In genomic region chr11:69126706-69127095, GRCm38 (mm10) we compare ENCODE assay signal across 9 mouse cellular contexts. TPM values are rescaled to one million over a fixed set of nuclear protein-coding genes. Genes with fewer than 3 reads are reported as not detected.
A peak's percentile ranks its signal among the peaks of the same experiment; 100 is the strongest.
DNase-seq lines count a peak whose midpoint lies in the region; ATAC-seq and TF ChIP-seq lines count a peak whose summit lies in the region.
"Had no signal": no experiment of that assay in that cellular context is flagged by ENCODE, and none has a peak within 500 bp of the region (broad histone marks: within the 10 kb centered on the region; RNA-seq: fewer than 3 reads in every experiment).

No protein-coding gene starts in this region.

- H3K4me2 ChIP-seq in lung, embryonic 14.5 days: peak overlapping the region; percentile 77
- peak overlapping the region; percentile 85 for H3K4me2 ChIP-seq in neural tube, embryonic 15.5 days

- TF ChIP-seq CTCF in lung, embryonic 14.5 days (IDR thresholded peaks at IDR 0.05; ENCODE audit: low read depth): no peak

- no peaks in the 10 kb centered on the region for H3K9me3 ChIP-seq in lung, embryonic 14.5 days (ENCODE audit: low read depth, low read length)
- H3K9me3 ChIP-seq in forebrain, embryonic 10.5 days: no peaks in the 10 kb centered on the region
- H3K9me3 ChIP-seq in limb, embryonic 10.5 days (replicated peaks): no peaks in the 10 kb centered on the region
- no peaks in the 10 kb centered on the region for H3K9me3 ChIP-seq in neural tube, embryonic 15.5 days (replicated peaks)

- H3K4me1 ChIP-seq in lung, embryonic 14.5 days (ENCODE audit: insufficient read depth): peaks cover 6% of the 10 kb centered on the region
- H3K4me1 ChIP-seq in forebrain, embryonic 10.5 days: peaks cover 31% of the 10 kb centered on the region
- H3K4me1 ChIP-seq in limb, embryonic 10.5 days: peaks cover 34% of the 10 kb centered on the region
- H3K4me1 ChIP-seq in neural tube, embryonic 15.5 days: peaks cover 23% of the 10 kb centered on the region

- no peak for ATAC-seq in lung, embryonic 14.5 days (ENCODE audit: insufficient read depth)
- no peak for ATAC-seq in neural tube, embryonic 15.5 days (ENCODE audit: low FRiP score)
- ATAC-seq: inflammation-experienced regulatory T-cells, adult 6 months had no signal

- no peaks in the 10 kb centered on the region for H3K36me3 ChIP-seq in lung, embryonic 14.5 days (ENCODE audit: insufficient read depth)
- H3K36me3 ChIP-seq in forebrain, embryonic 10.5 days (replicated peaks): no peaks in the 10 kb centered on the region
- no peaks in the 10 kb centered on the region for H3K36me3 ChIP-seq in limb, embryonic 10.5 days
- no peaks in the 10 kb centered on the region for H3K36me3 ChIP-seq in neural tube, embryonic 15.5 days

- no peak for DNase-seq in lung, embryonic 14.5 days
- no peak for DNase-seq in lung, adult 18-20 months
- no peak for DNase-seq in forebrain, embryonic 10.5 days (ENCODE audit: extremely low spot score, low spot score)
- no peak for DNase-seq in limb, embryonic 10.5 days (ENCODE audit: low spot score)
- no peak for DNase-seq in layer of hippocampus, adult 11-12 months (ENCODE audit: low spot score)
- no peak for DNase-seq in thymus, postnatal 4 days
- DNase-seq: lung, postnatal 36 days had no signal

- no peaks in the 10 kb centered on the region for H3K27me3 ChIP-seq in lung, embryonic 14.5 days (ENCODE audit: insufficient read depth, low read length)
- peaks cover 49% of the 10 kb centered on the region for H3K27me3 ChIP-seq in forebrain, embryonic 10.5 days (ENCODE audit: poor library complexity, severe bottlenecking)
- H3K27me3 ChIP-seq in limb, embryonic 10.5 days (ENCODE audit: low read depth, poor library complexity, severe bottlenecking): peaks cover 30% of the 10 kb centered on the region
- H3K27me3 ChIP-seq in neural tube, embryonic 15.5 days (replicated peaks): peaks cover 8% of the 10 kb centered on the region; the same call in 1 of the 2 replicates

- 51% methylated on average over 2 of the region's 2 CpGs for WGBS in lung, embryonic 14.5 days
- WGBS in forebrain, embryonic 10.5 days: 53% methylated on average over 2 of the region's 2 CpGs
- 43% methylated on average over 2 of the region's 2 CpGs for WGBS in limb, embryonic 10.5 days
- WGBS in neural tube, embryonic 15.5 days: 50% methylated on average over 2 of the region's 2 CpGs

- no peak overlapping the region for H3K27ac ChIP-seq in lung, embryonic 14.5 days (ENCODE audit: low read depth)
- H3K27ac ChIP-seq in forebrain, embryonic 10.5 days: no peak overlapping the region
- no peak overlapping the region for H3K27ac ChIP-seq in limb, embryonic 10.5 days
- 0 out of 2 replicates have a peak overlapping the region, but pooled peaks have one; percentile 85 for H3K27ac ChIP-seq in neural tube, embryonic 15.5 days (replicated peaks)

- H3K9ac ChIP-seq in lung, embryonic 14.5 days: peak overlapping the region; percentile 54
- peak overlapping the region; percentile 55; the same call in 1 of the 2 replicates for H3K9ac ChIP-seq in neural tube, embryonic 15.5 days (replicated peaks)

- H3K4me3 ChIP-seq in lung, embryonic 14.5 days (ENCODE audit: low read depth, low read length): peak overlapping the region; percentile 61
- peak overlapping the region; percentile 84 for H3K4me3 ChIP-seq in forebrain, embryonic 10.5 days
- peak overlapping the region; percentile 88 for H3K4me3 ChIP-seq in limb, embryonic 10.5 days
- peak overlapping the region; percentile 59 for H3K4me3 ChIP-seq in neural tube, embryonic 15.5 days (replicated peaks)

RNA-seq across cellular contexts. Expression of gene Aloxe3, which starts 1.0 kb away (rescaled TPM):
- polyA plus RNA-seq in lung, embryonic 14.5 days (2014; fragmentation: Nextera tagmentation; extraction: Ambion mirVana): 0.09 and 0.17 TPM in 2 replicates
- 0.26 and 0.28 TPM in 2 replicates for polyA plus RNA-seq in forebrain, embryonic 10.5 days (2016; fragmentation: Nextera tagmentation; extraction: Ambion mirVana)
- 0.28 and 0.39 TPM in 2 replicates for polyA plus RNA-seq in limb, embryonic 10.5 days (2016; fragmentation: Nextera tagmentation; extraction: Ambion mirVana)
- polyA plus RNA-seq in neural tube, embryonic 15.5 days (2015; fragmentation: Nextera tagmentation; extraction: Ambion mirVana): 4.3 and 6.1 TPM in 2 replicates

RNA-seq across cellular contexts. Expression of gene 9130213A22Rik, which starts 4.3 kb away (rescaled TPM):
- 0.19 and 0.41 TPM in 2 replicates for polyA plus RNA-seq in lung, embryonic 14.5 days (2014; fragmentation: Nextera tagmentation; extraction: Ambion mirVana)
- polyA plus RNA-seq in forebrain, embryonic 10.5 days (2016; fragmentation: Nextera tagmentation; extraction: Ambion mirVana): 0.11 and 0.16 TPM in 2 replicates
- polyA plus RNA-seq in limb, embryonic 10.5 days (2016; fragmentation: Nextera tagmentation; extraction: Ambion mirVana): 0.15 and 0.29 TPM in 2 replicates
- 0.63 TPM in 2 replicates for polyA plus RNA-seq in neural tube, embryonic 15.5 days (2015; fragmentation: Nextera tagmentation; extraction: Ambion mirVana)

RNA-seq across cellular contexts. Expression of gene Hes7, which starts 6.5 kb away (rescaled TPM):
- polyA plus RNA-seq in lung, embryonic 14.5 days (2014; fragmentation: Nextera tagmentation; extraction: Ambion mirVana): 0.57 and 0.68 TPM in 2 replicates
- 0.16 and 0.17 TPM in 2 replicates for polyA plus RNA-seq in forebrain, embryonic 10.5 days (2016; fragmentation: Nextera tagmentation; extraction: Ambion mirVana)
- 0.53 and 0.90 TPM in 2 replicates for polyA plus RNA-seq in limb, embryonic 10.5 days (2016; fragmentation: Nextera tagmentation; extraction: Ambion mirVana)
- 0.68 and 1.0 TPM in 2 replicates for polyA plus RNA-seq in neural tube, embryonic 15.5 days (2015; fragmentation: Nextera tagmentation; extraction: Ambion mirVana)
- polyA plus RNA-seq: inflammation-experienced regulatory T-cells, adult 6 months had no signal

RNA-seq across cellular contexts. Expression of gene Alox12b, which starts 30.1 kb away (rescaled TPM):
- polyA plus RNA-seq in lung, embryonic 14.5 days (2014; fragmentation: Nextera tagmentation; extraction: Ambion mirVana): not detected in 2 replicates
- polyA plus RNA-seq in forebrain, embryonic 10.5 days (2016; fragmentation: Nextera tagmentation; extraction: Ambion mirVana): 0.05 TPM in 1 of 2 replicates, not detected in the other
- polyA plus RNA-seq in limb, embryonic 10.5 days (2016; fragmentation: Nextera tagmentation; extraction: Ambion mirVana): 0.05 TPM in 1 of 2 replicates, not detected in the other
- polyA plus RNA-seq in neural tube, embryonic 15.5 days (2015; fragmentation: Nextera tagmentation; extraction: Ambion mirVana): 0.95 and 1.0 TPM in 2 replicates
- polyA plus RNA-seq: inflammation-experienced regulatory T-cells, adult 6 months had no signal

RNA-seq across cellular contexts. Expression of gene Per1, which starts 31.7 kb away (rescaled TPM):
- polyA plus RNA-seq in lung, embryonic 14.5 days (2014; fragmentation: Nextera tagmentation; extraction: Ambion mirVana): 15.4 and 23.7 TPM in 2 replicates
- 7.3 and 9.0 TPM in 2 replicates for polyA plus RNA-seq in forebrain, embryonic 10.5 days (2016; fragmentation: Nextera tagmentation; extraction: Ambion mirVana)
- 10.3 and 10.8 TPM in 2 replicates for polyA plus RNA-seq in limb, embryonic 10.5 days (2016; fragmentation: Nextera tagmentation; extraction: Ambion mirVana)
- polyA plus RNA-seq in neural tube, embryonic 15.5 days (2015; fragmentation: Nextera tagmentation; extraction: Ambion mirVana): 10.0 and 11.9 TPM in 2 replicates
